In genomic region chr9:43238631-43239545, GRCm38 (mm10) we compare ENCODE assay signal across 7 mouse cellular contexts. TPM values are rescaled to one million over a fixed set of nuclear protein-coding genes. Genes with fewer than 3 reads are reported as not detected.
DNase-seq lines count a peak whose midpoint lies in the region; ATAC-seq and TF ChIP-seq lines count a peak whose summit lies in the region.

No protein-coding gene starts in this region.

- no peak overlapping the region for H3K27ac ChIP-seq in ES-Bruce4 (ENCODE audit: insufficient read depth, low read length)
- H3K27ac ChIP-seq in forebrain, embryonic 11.5 days (ENCODE audit: low read depth, low read length), result peak overlapping the region; percentile 81

- WGBS in forebrain, embryonic 11.5 days, result 0% methylated on average over 51 of the region's 51 CpGs

- H3K4me1 ChIP-seq in ES-Bruce4 (ENCODE audit: control insufficient read depth, insufficient read depth, low read length), result no peaks in the 10 kb centered on the region
- H3K4me1 ChIP-seq in forebrain, embryonic 11.5 days (replicated peaks; ENCODE audit: control insufficient read depth, insufficient read depth, low read length), result peaks cover 10% of the 10 kb centered on the region; the same call in 1 of the 2 replicates

- no peaks in the 10 kb centered on the region for H3K36me3 ChIP-seq in ES-Bruce4 (ENCODE audit: control insufficient read depth, insufficient read depth, low read length, poor library complexity, severe bottlenecking)
- no peaks in the 10 kb centered on the region for H3K36me3 ChIP-seq in forebrain, embryonic 11.5 days (ENCODE audit: control insufficient read depth, insufficient read depth, low read length)

- H3K4me3 ChIP-seq in ES-Bruce4 (ENCODE audit: low read depth, low read length), result peak overlapping the region; percentile 47
- peak overlapping the region; percentile 74 for H3K4me3 ChIP-seq in forebrain, embryonic 11.5 days (ENCODE audit: low read depth, low read length)

- peak overlapping the region; percentile 44 for H3K9ac ChIP-seq in ES-Bruce4 (ENCODE audit: low read depth, poor library complexity, severe bottlenecking)
- peak overlapping the region; percentile 73 for H3K9ac ChIP-seq in forebrain, embryonic 11.5 days (ENCODE audit: low read length)

- peak overlapping the region; percentile 78 for H3K4me2 ChIP-seq in forebrain, embryonic 11.5 days (ENCODE audit: low read depth, low read length, severe bottlenecking)

- ATAC-seq in forebrain, embryonic 11.5 days (replicated peaks; ENCODE audit: low FRiP score), result peak; percentile 28; the same call in 1 of the 2 replicates

- TF ChIP-seq POLR2A in ES-Bruce4 (IDR thresholded peaks at IDR 0.05; ENCODE audit: insufficient read depth, low read length), result no peak

- no peaks in the 10 kb centered on the region for H3K9me3 ChIP-seq in ES-Bruce4 (replicated peaks; ENCODE audit: control insufficient read depth, insufficient read depth, low read length, poor library complexity, severe bottlenecking)
- no peaks in the 10 kb centered on the region for H3K9me3 ChIP-seq in forebrain, embryonic 11.5 days (ENCODE audit: control insufficient read depth, low read length)

- H3K27me3 ChIP-seq in ES-Bruce4 (ENCODE audit: control insufficient read depth, insufficient read depth, low read length, poor library complexity, severe bottlenecking), result peaks cover 8% of the 10 kb centered on the region; the same call in 1 of the 2 replicates
- H3K27me3 ChIP-seq in forebrain, embryonic 11.5 days (ENCODE audit: control insufficient read depth, insufficient read depth, low read length), result peaks cover 2% of the 10 kb centered on the region; the same call in 1 of the 2 replicates

- TF ChIP-seq EP300 in ES-Bruce4 (IDR thresholded peaks at IDR 0.05; ENCODE audit: insufficient read depth, low read depth, low read length), result no peak

- DNase-seq in B cell, adult 2 months, result peak; percentile 13 to 22
- DNase-seq in forebrain, embryonic 11.5 days (ENCODE audit: low spot score), result peak; percentile 70
- DNase-seq in kidney, postnatal 4 days, result peak; percentile 51 to 64
- DNase-seq in neural tube, embryonic 10.5 days (ENCODE audit: extremely low spot score, low spot score), result peak; percentile 53
- DNase-seq in cerebellum, postnatal 36 days, result no peak
- DNase-seq in ovary, postnatal 36 days (ENCODE audit: low spot score), result no peak

- no peak for TF ChIP-seq CTCF in ES-Bruce4 (IDR thresholded peaks at IDR 0.05; ENCODE audit: low read depth, low read length)

RNA-seq across cellular contexts. Expression of gene Oaf, which starts 0.8 kb away (rescaled TPM):
- 3.7 and 4.8 TPM in 2 replicates for polyA plus RNA-seq in ES-Bruce4 (2011; ENCODE audit: insufficient read depth, insufficient read length, low read depth, missing spikeins)
- polyA plus RNA-seq in forebrain, embryonic 11.5 days (2014; fragmentation: Nextera tagmentation; extraction: Ambion mirVana), result 38.9 and 46.7 TPM in 2 replicates

RNA-seq across cellular contexts. Expression of gene Pou2f3, which starts 28.7 kb away (rescaled TPM):
- 2.4 and 2.9 TPM in 2 replicates for polyA plus RNA-seq in ES-Bruce4 (2011; ENCODE audit: insufficient read depth, insufficient read length, low read depth, missing spikeins)
- not detected in 2 replicates for polyA plus RNA-seq in forebrain, embryonic 11.5 days (2014; fragmentation: Nextera tagmentation; extraction: Ambion mirVana)

Comparison
In these comparisons a context has a peak if more than half of its experiments do, and no peak if none do; other contexts are left out.
1. DNase-seq: peak in B cell, adult 2 months (2 of 2), forebrain, embryonic 11.5 days (single experiment), kidney, postnatal 4 days (2 of 2) and neural tube, embryonic 10.5 days (single experiment); none in cerebellum, postnatal 36 days (0 of 2) and ovary, postnatal 36 days (single experiment).